Mouse (Mus musculus): Measurements from ENCODE around the gene 9930022D16Rik.

The 9930022D16Rik gene

GRCm38 (mm10) chr11:109413617-109414016 lies at the start of gene 9930022D16Rik:
Gene 9930022D16Rik, plus strand, starts transcription at chr11:109413917.
- DNase-seq (ENCODE audit: extremely low read depth, insufficient read length, low spot score), result no peak

GRCm38 (mm10) chr11:109364337-109364736 lies 49.4 kb upstream of the 9930022D16Rik start:
- DNase-seq (ENCODE audit: extremely low read depth, insufficient read length, low spot score), result no peak

GRCm38 (mm10) chr11:109364881-109365280 lies 48.8 kb upstream of the 9930022D16Rik start:
- no peak for DNase-seq (ENCODE audit: extremely low read depth, insufficient read length, low spot score)

GRCm38 (mm10) chr11:109365818-109366217 lies 47.9 kb upstream of the 9930022D16Rik start:
- no peak for DNase-seq (ENCODE audit: extremely low read depth, insufficient read length, low spot score)

- no peak for DNase-seq (ENCODE audit: extremely low read depth, insufficient read length, low spot score)
Observed at GRCm38 (mm10) chr11:109366802-109367579, 46.7 kb upstream of the 9930022D16Rik start.

- DNase-seq (ENCODE audit: extremely low read depth, insufficient read length, low spot score), result no peak
Observed at GRCm38 (mm10) chr11:109369026-109369637, 44.6 kb upstream of the 9930022D16Rik start.

- DNase-seq (ENCODE audit: extremely low read depth, insufficient read length, low spot score), result no peak
Observed at GRCm38 (mm10) chr11:109375412-109375811, 38.3 kb upstream of the 9930022D16Rik start.

GRCm38 (mm10) chr11:109376484-109377143 lies 37.1 kb upstream of the 9930022D16Rik start:
- no peak for DNase-seq (ENCODE audit: extremely low read depth, insufficient read length, low spot score)

GRCm38 (mm10) chr11:109377477-109377876 lies 36.2 kb upstream of the 9930022D16Rik start:
- no peak for DNase-seq (ENCODE audit: extremely low read depth, insufficient read length, low spot score)

- DNase-seq (ENCODE audit: extremely low read depth, insufficient read length, low spot score), result no peak
Observed at GRCm38 (mm10) chr11:109378051-109378450, 35.7 kb upstream of the 9930022D16Rik start.

GRCm38 (mm10) chr11:109380662-109381061 lies 33.1 kb upstream of the 9930022D16Rik start:
- DNase-seq (ENCODE audit: extremely low read depth, insufficient read length, low spot score), result no peak

- no peak for DNase-seq (ENCODE audit: extremely low read depth, insufficient read length, low spot score)
Observed at GRCm38 (mm10) chr11:109385296-109385695, 28.4 kb upstream of the 9930022D16Rik start.

- DNase-seq (ENCODE audit: extremely low read depth, insufficient read length, low spot score), result no peak
Observed at GRCm38 (mm10) chr11:109389046-109389445, 24.7 kb upstream of the 9930022D16Rik start.

- no peak for DNase-seq (ENCODE audit: extremely low read depth, insufficient read length, low spot score)
Observed at GRCm38 (mm10) chr11:109391200-109391599, 22.5 kb upstream of the 9930022D16Rik start.

GRCm38 (mm10) chr11:109391760-109392159 lies 22.0 kb upstream of the 9930022D16Rik start:
- no peak for DNase-seq (ENCODE audit: extremely low read depth, insufficient read length, low spot score)

- DNase-seq (ENCODE audit: extremely low read depth, insufficient read length, low spot score), result no peak
Observed at GRCm38 (mm10) chr11:109392601-109393000, 21.1 kb upstream of the 9930022D16Rik start.

GRCm38 (mm10) chr11:109394758-109395157 lies 19.0 kb upstream of the 9930022D16Rik start:
- no peak for DNase-seq (ENCODE audit: extremely low read depth, insufficient read length, low spot score)

- no peak for DNase-seq (ENCODE audit: extremely low read depth, insufficient read length, low spot score)
Observed at GRCm38 (mm10) chr11:109395291-109395690, 18.4 kb upstream of the 9930022D16Rik start.

- DNase-seq (ENCODE audit: extremely low read depth, insufficient read length, low spot score), result no peak
Observed at GRCm38 (mm10) chr11:109406431-109406830, 7.3 kb upstream of the 9930022D16Rik start.

GRCm38 (mm10) chr11:109410197-109410980 lies 3.3 kb upstream of the 9930022D16Rik start:
- DNase-seq (ENCODE audit: extremely low read depth, insufficient read length, low spot score), result no peak

- no peak for DNase-seq (ENCODE audit: extremely low read depth, insufficient read length, low spot score)
Observed at GRCm38 (mm10) chr11:109414802-109415201, 1.1 kb downstream of the 9930022D16Rik start.

All from 3134 (cell line).